In genomic region chrX:8178871-8179270, GRCm38 (mm10) we compare ENCODE assay signal across 19 mouse cellular contexts. TPM values are rescaled to one million over a fixed set of nuclear protein-coding genes. Genes with fewer than 3 reads are reported as not detected.
DNase-seq lines count a peak whose midpoint lies in the region; ATAC-seq and TF ChIP-seq lines count a peak whose summit lies in the region.
"Had no signal": no experiment of that assay in that cellular context is flagged by ENCODE, and none has a peak within 500 bp of the region (broad histone marks: within the 10 kb centered on the region; RNA-seq: fewer than 3 reads in every experiment).

No protein-coding gene starts in this region.

- WGBS in liver, adult 2 months = 17% methylated on average over 2 of the region's 2 CpGs
- WGBS in liver, embryonic 11.5 days = 87% methylated on average over 2 of the region's 2 CpGs
- WGBS in stomach, postnatal 0 days = 84% methylated on average over 2 of the region's 2 CpGs

- intact Hi-C loops in heart, postnatal 36 days (cut with DNase I) = no loop called here

- no peak for TF ChIP-seq EP300 in stomach, postnatal 0 days (optimal IDR thresholded peaks at IDR 0.05)

- H3K27ac ChIP-seq in liver, adult 2 months (replicated peaks; ENCODE audit: insufficient read depth, low read depth, low read length) = peak overlapping the region; percentile 42; the same call in 1 of the 2 replicates
- H3K27ac ChIP-seq in liver, embryonic 11.5 days (ENCODE audit: low read depth, low read length) = no peak overlapping the region
- H3K27ac ChIP-seq in stomach, postnatal 0 days (replicated peaks) = no peak overlapping the region

- no peaks in the 10 kb centered on the region for H3K36me3 ChIP-seq in liver, adult 2 months (ENCODE audit: control insufficient read depth, insufficient read depth, low read length)
- H3K36me3 ChIP-seq in liver, embryonic 11.5 days (ENCODE audit: control insufficient read depth, insufficient read depth, low read length) = no peaks in the 10 kb centered on the region
- H3K36me3 ChIP-seq in stomach, postnatal 0 days (ENCODE audit: control insufficient read depth, insufficient read depth, low read length) = no peaks in the 10 kb centered on the region

- no peaks in the 10 kb centered on the region for H3K9me3 ChIP-seq in liver, embryonic 11.5 days (ENCODE audit: control insufficient read depth, low read length)
- no peaks in the 10 kb centered on the region for H3K9me3 ChIP-seq in stomach, postnatal 0 days (ENCODE audit: control insufficient read depth, low read length)
- H3K9me3 ChIP-seq: G1E had no signal

- DNase-seq in liver, adult 2 months (ENCODE audit: extremely low read depth, low read depth, low spot score) = peak; percentile 93
- no peak for DNase-seq in liver, embryonic 11.5 days (ENCODE audit: low spot score)
- no peak for DNase-seq in stomach, postnatal 0 days (ENCODE audit: low spot score)
- no peak for DNase-seq in heart, postnatal 36 days
- DNase-seq: adrenal gland, adult 2 months; adrenal gland, adult 8-10 months; adrenal gland, postnatal 10 days; adrenal gland, postnatal 14 days; adrenal gland, postnatal 25 days; adrenal gland, postnatal 36 days; B cell, adult 2 months; cerebellum, adult 11 months; cerebellum, adult 11-12 months; cerebellum, adult 18-20 months had no signal

- no peak for ATAC-seq in liver, embryonic 11.5 days (replicated peaks; ENCODE audit: low FRiP score)
- ATAC-seq in stomach, postnatal 0 days (ENCODE audit: low FRiP score, low TSS enrichment) = 0 out of 2 replicates have a peak, but pooled peaks have one; percentile 23
- ATAC-seq: activated CD4-positive, CD25-positive, alpha-beta regulatory T cell, adult 4 months; CD4-positive, CD25-positive, alpha-beta regulatory T cell, adult 4 months; Patski had no signal

- peaks cover 14% of the 10 kb centered on the region for H3K4me1 ChIP-seq in liver, adult 2 months (ENCODE audit: control insufficient read depth, insufficient read depth, low read length)
- 0 out of 2 replicates have a peak, but pooled peaks cover 2% of the 10 kb centered on the region for H3K4me1 ChIP-seq in liver, embryonic 11.5 days (replicated peaks; ENCODE audit: control insufficient read depth, insufficient read depth, low read length)
- no peaks in the 10 kb centered on the region for H3K4me1 ChIP-seq in stomach, postnatal 0 days (replicated peaks; ENCODE audit: control insufficient read depth, insufficient read depth)

- TF ChIP-seq CTCF in liver, adult 2 months (IDR thresholded peaks at IDR 0.05; ENCODE audit: low read depth, low read length) = no peak
- no peak for TF ChIP-seq CTCF in stomach, postnatal 0 days (IDR thresholded peaks at IDR 0.05; ENCODE audit: low read depth)

- H3K79me2 ChIP-seq in liver, adult 2 months (ENCODE audit: control insufficient read depth, insufficient read depth, low read length) = no peaks in the 10 kb centered on the region; the same call in 1 of the 2 replicates

- H3K4me2 ChIP-seq in liver, embryonic 11.5 days = no peak overlapping the region
- no peak overlapping the region for H3K4me2 ChIP-seq in stomach, postnatal 0 days (replicated peaks; ENCODE audit: low read depth)

- no peak overlapping the region for H3K9ac ChIP-seq in liver, adult 2 months (ENCODE audit: low read depth, low read length)
- no peak overlapping the region for H3K9ac ChIP-seq in liver, embryonic 11.5 days (ENCODE audit: low read depth, low read length)
- no peak overlapping the region for H3K9ac ChIP-seq in stomach, postnatal 0 days (ENCODE audit: low read length)

- TF ChIP-seq POLR2A in liver, adult 2 months (IDR thresholded peaks at IDR 0.05; ENCODE audit: extremely low read depth, insufficient read depth, low read length) = no peak

- no peak overlapping the region for H3K4me3 ChIP-seq in liver, adult 2 months (ENCODE audit: insufficient read depth, low read depth, low read length)
- no peak overlapping the region for H3K4me3 ChIP-seq in liver, embryonic 11.5 days (ENCODE audit: low read depth, low read length)
- no peak overlapping the region for H3K4me3 ChIP-seq in stomach, postnatal 0 days (ENCODE audit: low read depth, low read length)

- H3K27me3 ChIP-seq in liver, adult 2 months (ENCODE audit: control insufficient read depth, insufficient read depth, low read length) = no peaks in the 10 kb centered on the region
- H3K27me3 ChIP-seq in liver, embryonic 11.5 days (replicated peaks; ENCODE audit: control insufficient read depth, insufficient read depth, low read length) = no peaks in the 10 kb centered on the region
- H3K27me3 ChIP-seq in stomach, postnatal 0 days (ENCODE audit: control insufficient read depth, insufficient read depth, low read length) = no peaks in the 10 kb centered on the region
- H3K27me3 ChIP-seq: CH12.LX had no signal

RNA-seq across cellular contexts. Expression of gene Tbc1d25, which starts 2.9 kb away (rescaled TPM):
- 0.92 and 1.9 TPM in 2 replicates for total RNA-seq in liver, adult 2 months (2014; rRNA removed)
- polyA plus RNA-seq in liver, adult 2 months (2012; rRNA removed) = 6.3 and 8.9 TPM in 2 replicates
- polyA plus RNA-seq in liver, embryonic 11.5 days (2014; fragmentation: Nextera tagmentation; extraction: Ambion mirVana) = 10.5 and 11.1 TPM in 2 replicates
- 6.2 and 6.9 TPM in 2 replicates for polyA plus RNA-seq in stomach, postnatal 0 days (2015; fragmentation: Nextera tagmentation; extraction: Ambion mirVana)
- 1 to 10 TPM; 3.9 to 5.6 TPM for total RNA-seq in heart, postnatal 36 days (2021)

RNA-seq across cellular contexts. Expression of gene Ebp, which starts 14.4 kb away (rescaled TPM):
- 243 and 273 TPM in 2 replicates for total RNA-seq in liver, adult 2 months (2014; rRNA removed)
- 605 and 631 TPM in 2 replicates for polyA plus RNA-seq in liver, adult 2 months (2012; rRNA removed)
- 54.7 and 55.6 TPM in 2 replicates for polyA plus RNA-seq in liver, embryonic 11.5 days (2014; fragmentation: Nextera tagmentation; extraction: Ambion mirVana)
- polyA plus RNA-seq in stomach, postnatal 0 days (2015; fragmentation: Nextera tagmentation; extraction: Ambion mirVana) = 75.4 and 85.7 TPM in 2 replicates
- total RNA-seq in heart, postnatal 36 days (2021) = 10 to 100 TPM; 19.6 to 25.1 TPM

RNA-seq across cellular contexts. Expression of gene Porcn, which starts 27.5 kb away (rescaled TPM):
- total RNA-seq in liver, adult 2 months (2014; rRNA removed) = 1.9 and 2.7 TPM in 2 replicates
- 8.8 and 12.6 TPM in 2 replicates for polyA plus RNA-seq in liver, adult 2 months (2012; rRNA removed)
- polyA plus RNA-seq in liver, embryonic 11.5 days (2014; fragmentation: Nextera tagmentation; extraction: Ambion mirVana) = 2.4 and 2.8 TPM in 2 replicates
- 12.5 and 14.3 TPM in 2 replicates for polyA plus RNA-seq in stomach, postnatal 0 days (2015; fragmentation: Nextera tagmentation; extraction: Ambion mirVana)
- 1 to 10 TPM; 3.0 to 3.4 TPM for total RNA-seq in heart, postnatal 36 days (2021)

RNA-seq across cellular contexts. Expression of gene Rbm3, which starts 33.2 kb away (rescaled TPM):
- total RNA-seq in liver, adult 2 months (2014; rRNA removed) = 61.7 and 67.0 TPM in 2 replicates
- 13.2 and 24.3 TPM in 2 replicates for polyA plus RNA-seq in liver, adult 2 months (2012; rRNA removed)
- 469 and 471 TPM in 2 replicates for polyA plus RNA-seq in liver, embryonic 11.5 days (2014; fragmentation: Nextera tagmentation; extraction: Ambion mirVana)
- 599 and 659 TPM in 2 replicates for polyA plus RNA-seq in stomach, postnatal 0 days (2015; fragmentation: Nextera tagmentation; extraction: Ambion mirVana)
- total RNA-seq in heart, postnatal 36 days (2021) = 10 to 100 TPM; 63.1 to 74.0 TPM

RNA-seq across cellular contexts. Expression of gene Wdr13, which starts 46.2 kb away (rescaled TPM):
- total RNA-seq in liver, adult 2 months (2014; rRNA removed) = 16.7 and 18.5 TPM in 2 replicates
- 44.1 and 49.8 TPM in 2 replicates for polyA plus RNA-seq in liver, adult 2 months (2012; rRNA removed)
- polyA plus RNA-seq in liver, embryonic 11.5 days (2014; fragmentation: Nextera tagmentation; extraction: Ambion mirVana) = 15.9 and 17.7 TPM in 2 replicates
- 15.6 and 16.7 TPM in 2 replicates for polyA plus RNA-seq in stomach, postnatal 0 days (2015; fragmentation: Nextera tagmentation; extraction: Ambion mirVana)
- total RNA-seq in heart, postnatal 36 days (2021) = 10 to 100 TPM; 39.4 to 44.4 TPM
